Mouse (Mus musculus) liver, embryonic 13.5 days (tissue): ENCODE results near the gene Pcgf6. TPM values are rescaled to one million over a fixed set of nuclear protein-coding genes. Genes with fewer than 3 reads are reported as not detected.

Experiments used
- ATAC-seq: fragments of 200-750 bp; cut with Nextera tagmentation; 2 replicates; pipeline ENCODE4 v1.8.0; 2017; ENCODE audit warnings: low read depth, mild to moderate bottlenecking, moderate number of reproducible peaks, moderate library complexity
- DNase-seq: peaks from one replicate; pipeline ENCODE4 v3.0.0; 2022
- H3K27ac ChIP-seq: fragments of 300-500 bp; sonication (generic); 2 replicates; pipeline ENCODE4 v1.5.1; 2015; ENCODE audit warnings: moderate library complexity, mild to moderate bottlenecking, inconsistent platforms
- H3K27me3 ChIP-seq: fragments of 300-500 bp; sonication (generic); 2 replicates; pipeline ENCODE4 v1.6.1; 2015; ENCODE audit warnings: mild to moderate bottlenecking, inconsistent platforms
- H3K36me3 ChIP-seq: fragments of 300-500 bp; sonication (generic); 2 replicates; pipeline ENCODE4 v1.6.1; 2015; ENCODE audit warnings: mild to moderate bottlenecking, inconsistent platforms
- H3K4me1 ChIP-seq: fragments of 300-500 bp; sonication (generic); replicated peaks from 2 replicates; pipeline ENCODE4 v1.6.1; 2015; ENCODE audit warnings: inconsistent platforms
- H3K4me2 ChIP-seq: fragments of 300-500 bp; sonication (generic); 2 replicates; pipeline ENCODE4 v1.6.1; 2015; ENCODE audit warnings: inconsistent platforms, mild to moderate bottlenecking, moderate library complexity
- H3K4me3 ChIP-seq: fragments of 300-500 bp; sonication (generic); replicated peaks from 2 replicates; pipeline ENCODE4 v1.5.1; 2015; ENCODE audit warnings: mild to moderate bottlenecking, inconsistent platforms
- H3K9ac ChIP-seq: fragments of 300-500 bp; sonication (generic); 2 replicates; pipeline ENCODE4 v1.6.1; 2015; ENCODE audit warnings: mild to moderate bottlenecking, inconsistent platforms
- H3K9me3 ChIP-seq: fragments of 300-500 bp; sonication (generic); replicated peaks from 2 replicates; pipeline ENCODE4 v1.6.1; 2016; ENCODE audit warnings: inconsistent platforms
- WGBS: fragments of 180-500 bp; shearing (Covaris S2); methylation state at CpG from one replicate; pipeline ENCODE4 v1.1.7; 2015; ENCODE audit not compliant: insufficient replicate concordance; 5-methylcytosine and 5-hydroxymethylcytosine counted together
- polyA plus RNA-seq: library from polyadenylated mRNA; unstranded; fragments of >200 nt; fragmentation: Nextera tagmentation; extraction: Ambion mirVana; gene quantifications from 2 replicates; pipeline ENCODE4 v1.2.1, GENCODE M21; 2015

The Pcgf6 gene
- polyA plus RNA-seq, 1 experiment from 2014 or later, result 11.3 TPM

DNA sequence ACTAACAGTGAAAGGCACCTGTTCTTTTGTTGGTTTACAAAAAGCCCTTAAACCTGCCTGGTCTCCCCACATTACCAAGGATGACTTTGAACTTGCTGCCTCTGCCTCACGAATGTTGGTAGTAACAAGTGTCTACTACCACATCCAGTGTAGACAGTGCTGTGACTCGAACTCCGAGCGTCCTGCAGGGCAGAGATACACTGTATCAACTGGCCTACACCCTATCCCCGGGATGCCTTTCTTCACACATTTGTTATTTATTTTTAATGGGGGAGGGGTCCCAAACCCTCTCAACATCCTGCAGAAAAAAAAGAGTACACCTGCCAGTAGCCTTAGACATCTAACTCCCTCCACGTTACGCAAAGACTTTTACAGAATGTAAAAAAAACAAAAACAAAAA lies 866 bp downstream of the Pcgf6 start:
- ATAC-seq (peak; percentile 46; the same call in 1 of the 2 replicates), DNase-seq (no peak)

DNA sequence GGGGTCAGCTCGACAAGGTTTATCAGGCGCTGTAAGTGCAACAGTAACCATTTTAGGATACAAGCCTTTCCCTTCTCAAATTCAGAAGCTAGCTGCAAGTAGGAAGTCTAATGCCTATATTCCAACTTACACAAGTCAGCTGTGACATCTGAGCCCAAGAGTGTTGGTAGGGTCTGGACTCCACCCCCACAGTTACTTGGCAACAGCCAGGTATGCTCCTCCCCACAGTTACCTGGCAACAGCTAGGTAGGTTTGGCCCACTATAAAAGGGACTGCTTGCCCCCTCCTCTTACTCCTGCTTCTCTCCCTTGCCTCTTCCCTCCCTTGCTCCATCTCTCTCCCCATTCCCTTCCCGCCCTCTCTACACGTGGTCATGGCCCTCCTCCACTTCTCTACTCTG lies 1.6 kb downstream of the Pcgf6 start:
- 0 out of 2 replicates have a peak overlapping the region, but pooled peaks have one; percentile 29 for H3K9ac ChIP-seq

More for the DNA sequence above, 866 bp downstream of the Pcgf6 start:
- Histone ChIP-seq H3K4me2 (peak overlapping the region; percentile 93), H3K27me3 (no peaks in the 10 kb centered on the region), H3K27ac (peak overlapping the region; percentile 84; the same call in 1 of the 2 replicates), H3K9me3 (no peaks in the 10 kb centered on the region), H3K9ac (peak overlapping the region; percentile 84), H3K4me1 (peaks cover 30% of the 10 kb centered on the region), H3K4me3 (peak overlapping the region; percentile 78), H3K36me3 (peaks cover 29% of the 10 kb centered on the region)
- 3% methylated on average over 7 of the region's 7 CpGs for WGBS

DNA sequence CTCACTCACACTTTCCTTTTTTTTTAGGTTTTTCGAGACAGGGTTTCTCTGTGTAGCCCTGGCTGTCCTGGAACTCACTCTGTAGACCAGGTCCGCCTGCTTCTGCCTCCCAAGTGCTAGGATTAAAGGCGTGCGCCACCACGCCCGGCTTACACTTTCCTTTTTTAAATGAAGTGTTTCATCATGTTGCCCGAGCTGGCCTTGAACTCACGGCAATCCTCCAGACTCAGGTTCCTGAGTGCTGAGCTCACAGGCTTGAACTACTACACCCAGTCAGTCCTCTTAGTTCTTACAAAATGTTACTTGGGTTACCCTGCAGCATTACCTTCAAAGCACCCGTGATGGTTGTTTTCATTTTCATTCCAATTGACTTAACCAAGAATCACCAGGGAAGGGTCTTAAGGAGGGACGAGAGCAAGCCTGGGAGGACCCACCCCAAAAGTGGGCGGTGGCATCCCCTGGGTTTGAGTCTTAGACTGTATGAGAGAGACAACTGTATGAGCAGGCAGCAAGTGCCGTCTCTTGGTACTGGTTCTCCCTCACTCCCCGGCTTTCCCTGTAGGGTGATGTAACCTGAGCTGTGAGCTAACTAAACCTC lies 3.4 kb downstream of the Pcgf6 start:
- Histone ChIP-seq H3K9ac (no peak overlapping the region), H3K27me3 (no peaks in the 10 kb centered on the region), H3K4me3 (no peak overlapping the region), H3K36me3 (peaks cover 34% of the 10 kb centered on the region), H3K9me3 (no peaks in the 10 kb centered on the region), H3K27ac (no peak overlapping the region), H3K4me1 (peaks cover 26% of the 10 kb centered on the region), H3K4me2 (no peak overlapping the region)
- DNase-seq (no peak), ATAC-seq (no peak)
- WGBS, result 85% methylated on average over 13 of the region's 13 CpGs

More for the DNA sequence above, 1.6 kb downstream of the Pcgf6 start:
- ATAC-seq (no peak), DNase-seq (no peak)
- Histone ChIP-seq H3K9me3 (no peaks in the 10 kb centered on the region), H3K4me3 (peak overlapping the region; percentile 78), H3K4me1 (peaks cover 30% of the 10 kb centered on the region), H3K4me2 (peak overlapping the region; percentile 93), H3K27ac (no peak overlapping the region), H3K36me3 (peaks cover 29% of the 10 kb centered on the region), H3K27me3 (no peaks in the 10 kb centered on the region)
- WGBS, result 53% methylated on average over 4 of the region's 4 CpGs

DNA sequence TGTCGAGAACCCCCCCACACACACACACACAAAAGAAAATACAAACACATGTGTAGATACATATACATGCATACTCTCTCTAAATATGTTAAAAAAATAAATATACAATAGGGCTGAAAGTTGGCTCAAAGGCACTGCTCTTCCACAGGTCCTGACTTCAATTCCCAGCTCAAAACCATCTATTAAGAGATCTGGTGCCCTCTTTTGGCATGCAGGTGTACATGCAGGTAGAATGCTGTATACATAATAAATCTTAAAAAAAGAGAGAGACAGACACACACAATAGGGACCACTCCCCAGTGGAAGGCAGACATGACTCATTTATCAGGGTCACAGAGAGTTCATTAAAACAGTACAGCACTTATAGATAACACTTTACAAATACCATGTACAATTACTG lies 4.4 kb downstream of the Pcgf6 start:
- peaks cover 23% of the 10 kb centered on the region for H3K4me1 ChIP-seq
- no peak overlapping the region for H3K4me2 ChIP-seq
- ATAC-seq (no peak), DNase-seq (no peak)
- H3K27me3 ChIP-seq, result no peaks in the 10 kb centered on the region
- no peak overlapping the region for H3K27ac ChIP-seq
- 59% methylated on average over 1 of the region's 1 CpGs for WGBS
- peaks cover 39% of the 10 kb centered on the region for H3K36me3 ChIP-seq
- H3K4me3 ChIP-seq, result no peak overlapping the region
- no peaks in the 10 kb centered on the region for H3K9me3 ChIP-seq
- no peak overlapping the region for H3K9ac ChIP-seq

DNA sequence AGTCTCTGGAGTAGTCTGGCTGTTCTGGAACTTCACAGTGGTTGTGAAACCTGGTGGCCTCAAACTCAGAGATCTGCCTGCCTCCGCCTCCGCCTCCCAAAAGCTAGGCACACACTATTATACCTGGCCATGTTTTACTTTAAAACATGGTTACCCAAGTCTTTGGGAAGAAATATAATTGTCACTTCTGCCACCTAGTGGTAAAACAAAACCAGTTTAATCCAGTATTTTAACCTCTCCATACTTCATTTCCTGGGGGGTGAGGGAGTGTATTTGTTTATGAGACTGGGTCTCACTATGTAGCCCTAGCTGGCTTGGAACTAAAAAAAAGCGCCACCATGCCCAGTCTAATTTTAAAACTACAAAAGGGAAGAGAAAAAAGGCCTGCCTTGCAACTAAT lies 7.1 kb downstream of the Pcgf6 start:
- Histone ChIP-seq H3K9me3 (no peaks in the 10 kb centered on the region), H3K4me3 (no peak overlapping the region), H3K4me1 (0 out of 2 replicates have a peak, but pooled peaks cover 4% of the 10 kb centered on the region), H3K36me3 (peaks cover 62% of the 10 kb centered on the region), H3K27me3 (no peaks in the 10 kb centered on the region), H3K4me2 (no peak overlapping the region), H3K27ac (no peak overlapping the region), H3K9ac (no peak overlapping the region)
- ATAC-seq (no peak), DNase-seq (no peak)
- 78% methylated on average over 3 of the region's 3 CpGs for WGBS

DNA sequence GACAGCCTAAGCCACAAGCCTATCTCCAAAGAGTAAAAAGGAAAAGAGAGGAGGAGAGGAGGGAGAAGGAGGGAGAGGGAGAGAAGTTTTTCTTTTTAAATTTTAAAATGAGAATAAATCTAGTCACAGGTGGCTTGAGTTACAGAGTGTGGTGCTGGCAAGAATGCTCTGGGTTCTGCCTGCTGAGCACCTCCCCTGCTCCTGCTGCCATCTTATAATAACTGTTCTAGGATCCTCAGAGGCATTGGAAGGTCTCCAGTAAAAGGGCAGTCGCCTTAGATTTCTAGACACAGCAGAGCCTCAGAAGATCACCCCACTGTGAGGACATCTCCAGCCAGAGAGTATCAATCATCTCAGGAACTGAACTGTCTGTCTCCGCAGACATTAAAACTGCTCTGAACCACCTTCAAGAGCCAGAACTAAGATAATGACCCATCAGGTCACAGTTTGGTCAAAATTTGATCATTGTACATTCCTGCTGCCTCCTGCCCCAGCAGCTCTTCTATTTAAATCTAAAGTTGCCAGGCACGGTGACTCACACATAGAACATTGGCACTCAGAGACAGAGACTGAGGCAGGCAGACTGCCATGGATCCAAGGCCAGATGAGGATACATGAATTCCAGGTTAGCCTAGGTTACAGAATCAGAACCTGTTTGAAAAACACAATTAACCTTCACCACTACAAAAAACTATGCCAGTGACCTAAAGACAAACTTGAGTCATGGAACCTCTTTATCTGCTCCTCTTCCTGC lies 9.8 kb downstream of the Pcgf6 start:
- Histone ChIP-seq H3K9ac (no peak overlapping the region), H3K4me3 (no peak overlapping the region), H3K27me3 (no peaks in the 10 kb centered on the region), H3K4me2 (no peak overlapping the region), H3K4me1 (no peaks in the 10 kb centered on the region), H3K36me3 (peaks cover 56% of the 10 kb centered on the region), H3K9me3 (no peaks in the 10 kb centered on the region), H3K27ac (no peak overlapping the region)
- ATAC-seq (no peak), DNase-seq (no peak)
- 77% methylated on average over 3 of the region's 3 CpGs for WGBS

DNA sequence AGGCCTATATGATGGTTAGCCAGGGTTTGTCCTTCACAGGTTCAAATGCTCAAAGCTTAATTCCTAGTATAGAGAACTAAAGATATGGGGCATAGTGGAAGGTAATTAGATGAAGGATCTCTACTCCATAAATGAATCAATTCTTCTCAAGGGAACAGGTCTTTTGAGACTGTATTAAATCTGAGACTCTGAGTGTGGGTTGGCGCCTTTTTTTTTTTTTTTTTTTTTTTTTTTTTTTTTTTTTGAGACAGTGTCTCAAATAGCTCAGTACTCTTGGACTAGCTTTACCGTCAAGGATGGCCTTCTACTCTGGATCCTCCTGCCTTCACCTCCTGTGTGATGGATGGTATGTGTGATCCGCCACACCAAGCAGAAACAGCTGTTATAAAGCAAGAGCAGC lies 14.1 kb downstream of the Pcgf6 start:
- H3K4me1 ChIP-seq, result no peaks in the 10 kb centered on the region
- no peak for DNase-seq
- no peak for ATAC-seq
- WGBS, result 83% methylated on average over 3 of the region's 3 CpGs
- H3K27me3 ChIP-seq, result no peaks in the 10 kb centered on the region
- H3K9ac ChIP-seq, result no peak overlapping the region
- H3K4me3 ChIP-seq, result no peak overlapping the region
- H3K9me3 ChIP-seq, result no peaks in the 10 kb centered on the region
- no peak overlapping the region for H3K27ac ChIP-seq
- H3K36me3 ChIP-seq, result peaks cover 63% of the 10 kb centered on the region
- H3K4me2 ChIP-seq, result no peak overlapping the region

DNA sequence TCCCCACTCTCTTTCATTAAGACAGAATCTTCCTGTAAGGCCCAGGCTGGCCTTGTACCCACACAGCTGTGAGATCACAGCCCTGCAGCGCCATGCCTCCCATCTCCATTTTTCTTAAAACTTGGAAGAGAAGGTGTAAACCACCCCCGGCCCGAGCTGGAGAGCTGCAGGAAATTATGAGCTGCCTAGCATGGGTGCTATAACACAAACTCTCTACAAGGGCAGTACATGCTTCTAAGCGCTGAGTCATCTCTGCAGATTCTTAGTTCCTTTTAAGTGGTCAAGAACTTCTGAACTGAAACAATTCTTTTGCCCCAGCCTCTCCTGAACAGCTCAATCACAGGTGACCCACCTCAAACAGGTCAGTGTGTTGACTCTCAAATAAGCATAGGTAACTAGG lies 15.8 kb downstream of the Pcgf6 start:
- Histone ChIP-seq H3K4me1 (no peaks in the 10 kb centered on the region), H3K9me3 (no peaks in the 10 kb centered on the region), H3K27me3 (no peaks in the 10 kb centered on the region), H3K4me2 (no peak overlapping the region), H3K4me3 (no peak overlapping the region), H3K36me3 (peaks cover 49% of the 10 kb centered on the region), H3K27ac (no peak overlapping the region), H3K9ac (no peak overlapping the region)
- ATAC-seq, result no peak
- no peak for DNase-seq
- WGBS, result 73% methylated on average over 4 of the region's 4 CpGs

DNA sequence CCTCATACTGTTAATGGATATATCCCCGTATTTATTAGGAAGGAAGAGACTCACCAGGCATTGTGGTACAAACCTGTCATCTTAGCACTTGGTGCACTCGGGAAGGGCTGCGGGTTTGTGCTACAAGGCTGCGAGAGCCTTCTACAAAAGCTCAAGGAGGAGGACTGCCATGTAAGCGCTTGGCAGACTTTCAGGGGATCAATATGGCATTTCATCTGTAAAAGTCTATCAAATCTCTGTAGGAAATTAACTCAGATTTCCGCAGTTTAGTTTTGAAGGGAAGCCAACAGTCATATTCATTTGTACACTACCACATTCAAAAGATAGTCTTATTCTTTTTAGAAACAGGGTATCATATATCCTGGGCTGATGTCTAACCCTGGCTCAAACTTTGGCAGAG lies 18.9 kb downstream of the Pcgf6 start:
- ATAC-seq (no peak), DNase-seq (no peak)
- Histone ChIP-seq H3K27ac (no peak overlapping the region), H3K4me2 (no peak overlapping the region), H3K9me3 (no peaks in the 10 kb centered on the region), H3K36me3 (peaks cover 25% of the 10 kb centered on the region), H3K27me3 (no peaks in the 10 kb centered on the region), H3K4me1 (no peaks in the 10 kb centered on the region), H3K4me3 (no peak overlapping the region), H3K9ac (no peak overlapping the region)
- WGBS, result 85% methylated on average over 6 of the region's 6 CpGs

DNA sequence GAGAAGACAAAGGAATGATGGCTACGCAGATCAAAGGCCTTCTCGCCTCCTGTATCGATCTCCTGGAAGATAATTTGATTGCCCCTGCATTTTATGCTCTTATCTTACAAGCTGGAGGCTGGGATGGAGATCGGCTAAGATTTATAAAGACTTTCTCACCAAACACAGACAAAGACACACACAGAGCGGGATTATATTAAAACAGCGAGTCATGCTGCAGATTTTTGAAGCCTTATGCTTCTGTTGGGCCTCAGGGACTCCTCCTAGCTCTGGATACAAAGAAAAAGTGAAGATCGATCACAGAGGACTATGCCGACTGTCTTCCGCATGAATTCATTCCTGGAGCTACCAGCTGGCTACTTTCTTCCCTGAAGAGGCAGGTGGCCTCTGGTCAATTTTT lies 20.9 kb downstream of the Pcgf6 start:
- peaks cover 15% of the 10 kb centered on the region for H3K36me3 ChIP-seq
- no peak for ATAC-seq
- H3K27ac ChIP-seq, result no peak overlapping the region
- H3K4me2 ChIP-seq, result no peak overlapping the region
- no peaks in the 10 kb centered on the region for H3K27me3 ChIP-seq
- H3K4me3 ChIP-seq, result no peak overlapping the region
- WGBS, result 80% methylated on average over 9 of the region's 9 CpGs
- H3K9ac ChIP-seq, result no peak overlapping the region
- no peak for DNase-seq
- H3K9me3 ChIP-seq, result no peaks in the 10 kb centered on the region
- no peaks in the 10 kb centered on the region for H3K4me1 ChIP-seq

DNA sequence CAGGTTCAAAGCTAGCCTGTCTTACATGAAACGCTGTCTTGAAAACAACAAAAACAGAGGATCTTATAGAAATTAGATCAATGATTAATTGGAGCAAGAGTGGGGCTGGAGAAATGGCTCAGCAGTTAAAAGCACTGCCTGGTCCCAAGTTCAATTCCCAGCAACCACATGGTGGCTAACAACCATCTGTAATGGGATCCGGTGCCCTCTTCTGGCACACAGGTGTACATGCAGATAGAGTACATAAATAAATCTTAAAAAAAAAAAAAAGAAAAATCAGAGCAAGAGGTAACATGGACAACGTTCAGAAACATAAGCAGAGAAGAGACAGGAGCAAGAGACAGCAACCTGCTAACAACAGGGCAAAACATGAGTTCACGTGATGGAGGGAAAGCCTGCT lies 24.2 kb downstream of the Pcgf6 start:
- Histone ChIP-seq H3K4me2 (no peak overlapping the region), H3K27ac (no peak overlapping the region), H3K36me3 (no peaks in the 10 kb centered on the region), H3K9me3 (no peaks in the 10 kb centered on the region), H3K27me3 (peaks cover 21% of the 10 kb centered on the region), H3K9ac (no peak overlapping the region), H3K4me1 (no peaks in the 10 kb centered on the region), H3K4me3 (no peak overlapping the region)
- 71% methylated on average over 4 of the region's 4 CpGs for WGBS
- no peak for DNase-seq
- no peak for ATAC-seq

DNA sequence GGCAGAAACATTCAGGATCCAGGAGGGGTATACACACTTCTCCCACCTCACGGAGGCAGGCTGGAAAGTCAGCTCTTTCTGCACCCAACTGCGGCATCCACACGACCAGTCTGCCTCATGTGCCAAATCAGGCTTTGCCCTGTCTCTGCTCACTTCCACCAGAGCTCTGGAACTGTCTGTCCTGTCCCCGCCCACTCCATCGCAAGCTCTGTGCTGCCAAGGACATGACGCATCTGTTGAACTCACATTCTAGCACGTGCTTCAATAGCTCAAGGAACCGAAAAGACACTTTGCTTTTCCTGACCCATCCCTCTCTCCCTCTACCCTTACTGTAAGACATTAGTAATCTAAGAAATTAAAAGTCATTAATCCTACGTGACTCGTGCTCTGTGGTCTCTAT lies 25.8 kb downstream of the Pcgf6 start:
- WGBS, result 69% methylated on average over 10 of the region's 10 CpGs
- Histone ChIP-seq H3K9me3 (no peaks in the 10 kb centered on the region), H3K4me1 (no peaks in the 10 kb centered on the region), H3K27ac (no peak overlapping the region), H3K9ac (no peak overlapping the region), H3K27me3 (peaks cover 30% of the 10 kb centered on the region), H3K36me3 (no peaks in the 10 kb centered on the region), H3K4me2 (no peak overlapping the region), H3K4me3 (no peak overlapping the region)
- DNase-seq (no peak), ATAC-seq (no peak)
